Mouse (Mus musculus): Measurements from ENCODE around the gene Urah.

GRCm38 (mm10) chr7:140843806-140844205 lies 9.0 kb downstream of the Urah start:
- TF ChIP-seq CTCF (IDR thresholded peaks at IDR 0.05; ENCODE audit: low read depth, low read length): no peak
- TF ChIP-seq GATA1 (IDR thresholded peaks at IDR 0.05; ENCODE audit: borderline replicate concordance, low read length): no peak
- TF ChIP-seq TAL1 (conservative IDR thresholded peaks at IDR 0.05; ENCODE audit: low read depth, low read length): no peak
- no peak for TF ChIP-seq POLR2AphosphoS5 (IDR thresholded peaks at IDR 0.05; ENCODE audit: insufficient replicate concordance, low read depth, low read length)
- TF ChIP-seq GATA2 (IDR thresholded peaks at IDR 0.05; ENCODE audit: borderline replicate concordance, low read depth, low read length): no peak

Data from G1E (cell line).